Mouse (Mus musculus): Measurements from ENCODE around the gene Qtrt2. TPM values are rescaled to one million over a fixed set of nuclear protein-coding genes. Genes with fewer than 3 reads are reported as not detected.

Qtrt2 gene
- polyA plus RNA-seq, 1 experiment from 2014 or later = 29.6 TPM

GRCm38 (mm10) chr16:43951591-43951990 lies 25.0 kb upstream of the Qtrt2 start:
- no peak overlapping the region for H3K27ac ChIP-seq
- WGBS = 94% methylated on average over 4 of the region's 4 CpGs
- peaks cover 7% of the 10 kb centered on the region; the same call in 1 of the 2 replicates for H3K36me3 ChIP-seq (ENCODE audit: poor library complexity, severe bottlenecking)
- no peak overlapping the region for H3K4me2 ChIP-seq
- no peak for ATAC-seq
- no peaks in the 10 kb centered on the region for H3K27me3 ChIP-seq
- no peaks in the 10 kb centered on the region for H3K9me3 ChIP-seq (replicated peaks)
- no peak overlapping the region for H3K9ac ChIP-seq
- H3K4me3 ChIP-seq = no peak overlapping the region
- no peaks in the 10 kb centered on the region for H3K4me1 ChIP-seq

DNA sequence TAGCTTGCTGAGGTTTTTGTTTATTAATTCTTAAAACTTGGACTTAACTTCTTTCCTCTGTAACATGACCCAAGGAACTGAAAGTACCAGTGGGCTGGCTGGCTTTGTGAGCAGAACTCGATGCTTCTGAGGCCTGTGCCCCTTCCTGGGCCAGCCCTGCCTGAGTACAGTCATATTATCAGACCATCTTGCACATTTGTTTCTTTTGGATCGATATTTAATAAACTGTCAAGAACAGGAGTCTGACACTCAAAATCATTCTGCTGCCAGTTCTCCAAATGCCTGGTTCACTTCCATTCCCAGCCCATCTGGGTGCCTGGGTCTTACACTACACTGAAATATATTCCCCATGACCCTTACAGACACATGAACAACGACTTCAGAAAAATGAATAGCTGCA lies 19.3 kb upstream of the Qtrt2 start:
- Histone ChIP-seq H3K9ac (no peak overlapping the region), H3K27ac (no peak overlapping the region), H3K4me2 (no peak overlapping the region), H3K27me3 (no peaks in the 10 kb centered on the region), H3K9me3 (replicated peaks) (no peaks in the 10 kb centered on the region), H3K4me3 (no peak overlapping the region), H3K36me3 (ENCODE audit: poor library complexity, severe bottlenecking) (no peaks in the 10 kb centered on the region), H3K4me1 (no peaks in the 10 kb centered on the region)
- WGBS = 78% methylated on average over 3 of the region's 3 CpGs
- ATAC-seq = no peak

GRCm38 (mm10) chr16:43945351-43945750 lies 18.7 kb upstream of the Qtrt2 start:
- Histone ChIP-seq H3K4me2 (no peak overlapping the region), H3K27ac (no peak overlapping the region), H3K36me3 (ENCODE audit: poor library complexity, severe bottlenecking) (no peaks in the 10 kb centered on the region), H3K4me3 (no peak overlapping the region), H3K9ac (no peak overlapping the region), H3K27me3 (no peaks in the 10 kb centered on the region), H3K9me3 (replicated peaks) (no peaks in the 10 kb centered on the region), H3K4me1 (no peaks in the 10 kb centered on the region)
- 88% methylated on average over 3 of the region's 3 CpGs for WGBS
- no peak for ATAC-seq

DNA sequence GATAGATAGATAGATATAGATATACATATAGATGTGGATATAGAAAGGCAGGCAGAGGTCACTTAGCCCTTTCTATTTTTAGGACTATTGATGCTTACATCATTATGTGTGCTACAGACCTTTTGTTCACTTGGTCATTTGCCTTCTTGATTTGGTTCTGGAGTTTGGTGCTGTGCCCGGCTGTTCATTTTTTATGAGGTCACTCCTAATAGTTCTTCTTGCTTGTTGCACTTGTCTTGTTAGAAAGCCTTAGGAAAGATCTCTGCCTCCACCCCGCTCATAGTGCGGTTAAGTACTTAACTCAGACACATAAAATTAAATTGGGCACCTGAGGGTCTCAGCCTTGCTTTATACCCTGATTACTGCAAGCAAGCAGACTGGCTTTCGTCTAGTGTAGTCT lies 14.2 kb upstream of the Qtrt2 start:
- WGBS = 92% methylated on average over 4 of the region's 4 CpGs
- Histone ChIP-seq H3K36me3 (ENCODE audit: poor library complexity, severe bottlenecking) (no peaks in the 10 kb centered on the region), H3K9ac (no peak overlapping the region), H3K4me3 (no peak overlapping the region), H3K9me3 (replicated peaks) (no peaks in the 10 kb centered on the region), H3K4me2 (no peak overlapping the region), H3K4me1 (no peaks in the 10 kb centered on the region), H3K27me3 (no peaks in the 10 kb centered on the region), H3K27ac (no peak overlapping the region)
- ATAC-seq = no peak

GRCm38 (mm10) chr16:43935892-43936291 lies 9.3 kb upstream of the Qtrt2 start:
- H3K27ac ChIP-seq = no peak overlapping the region
- H3K9me3 ChIP-seq (replicated peaks) = no peaks in the 10 kb centered on the region
- H3K4me2 ChIP-seq = no peak overlapping the region
- 84% methylated on average over 3 of the region's 3 CpGs for WGBS
- no peaks in the 10 kb centered on the region for H3K27me3 ChIP-seq
- no peaks in the 10 kb centered on the region for H3K4me1 ChIP-seq
- ATAC-seq = no peak
- no peak overlapping the region for H3K9ac ChIP-seq
- no peaks in the 10 kb centered on the region for H3K36me3 ChIP-seq (ENCODE audit: poor library complexity, severe bottlenecking)
- H3K4me3 ChIP-seq = no peak overlapping the region

GRCm38 (mm10) chr16:43935367-43935766 lies 8.8 kb upstream of the Qtrt2 start:
- Histone ChIP-seq H3K9me3 (replicated peaks) (no peaks in the 10 kb centered on the region), H3K27ac (no peak overlapping the region), H3K4me1 (no peaks in the 10 kb centered on the region), H3K4me2 (no peak overlapping the region), H3K36me3 (ENCODE audit: poor library complexity, severe bottlenecking) (no peaks in the 10 kb centered on the region), H3K4me3 (no peak overlapping the region), H3K27me3 (no peaks in the 10 kb centered on the region), H3K9ac (no peak overlapping the region)
- no peak for ATAC-seq
- WGBS = 56% methylated on average over 3 of the region's 3 CpGs

- Histone ChIP-seq H3K9ac (no peak overlapping the region), H3K9me3 (replicated peaks) (no peaks in the 10 kb centered on the region), H3K27me3 (no peaks in the 10 kb centered on the region), H3K4me3 (no peak overlapping the region), H3K27ac (no peak overlapping the region), H3K36me3 (ENCODE audit: poor library complexity, severe bottlenecking) (no peaks in the 10 kb centered on the region), H3K4me2 (no peak overlapping the region), H3K4me1 (no peaks in the 10 kb centered on the region)
- ATAC-seq = no peak
- 93% methylated on average over 8 of the region's 8 CpGs for WGBS
Observed at GRCm38 (mm10) chr16:43934856-43935255, 8.2 kb upstream of the Qtrt2 start.

GRCm38 (mm10) chr16:43933041-43933440 lies 6.4 kb upstream of the Qtrt2 start:
- H3K9ac ChIP-seq = no peak overlapping the region
- 92% methylated on average over 6 of the region's 6 CpGs for WGBS

GRCm38 (mm10) chr16:43932319-43932718 lies 5.7 kb upstream of the Qtrt2 start:
- H3K9ac ChIP-seq = no peak overlapping the region
- no peak overlapping the region for H3K4me2 ChIP-seq
- no peaks in the 10 kb centered on the region for H3K9me3 ChIP-seq (replicated peaks)
- 85% methylated on average over 7 of the region's 7 CpGs for WGBS
- no peaks in the 10 kb centered on the region for H3K36me3 ChIP-seq (ENCODE audit: poor library complexity, severe bottlenecking)
- ATAC-seq = no peak
- no peak overlapping the region for H3K27ac ChIP-seq
- no peaks in the 10 kb centered on the region for H3K27me3 ChIP-seq
- no peaks in the 10 kb centered on the region for H3K4me1 ChIP-seq
- no peak overlapping the region for H3K4me3 ChIP-seq

More at GRCm38 (mm10) chr16:43933041-43933440, 6.4 kb upstream of the Qtrt2 start:
- Histone ChIP-seq H3K27me3 (no peaks in the 10 kb centered on the region), H3K27ac (no peak overlapping the region), H3K4me3 (no peak overlapping the region), H3K4me2 (no peak overlapping the region), H3K4me1 (no peaks in the 10 kb centered on the region), H3K9me3 (replicated peaks) (no peaks in the 10 kb centered on the region), H3K36me3 (ENCODE audit: poor library complexity, severe bottlenecking) (no peaks in the 10 kb centered on the region)
- ATAC-seq = no peak

GRCm38 (mm10) chr16:43931502-43931901 lies 4.9 kb upstream of the Qtrt2 start:
- Histone ChIP-seq H3K27me3 (no peaks in the 10 kb centered on the region), H3K9me3 (replicated peaks) (no peaks in the 10 kb centered on the region), H3K4me2 (no peak overlapping the region), H3K9ac (no peak overlapping the region), H3K36me3 (ENCODE audit: poor library complexity, severe bottlenecking) (no peaks in the 10 kb centered on the region), H3K27ac (no peak overlapping the region), H3K4me3 (no peak overlapping the region), H3K4me1 (no peaks in the 10 kb centered on the region)
- ATAC-seq = no peak
- 71% methylated on average over 3 of the region's 3 CpGs for WGBS

DNA sequence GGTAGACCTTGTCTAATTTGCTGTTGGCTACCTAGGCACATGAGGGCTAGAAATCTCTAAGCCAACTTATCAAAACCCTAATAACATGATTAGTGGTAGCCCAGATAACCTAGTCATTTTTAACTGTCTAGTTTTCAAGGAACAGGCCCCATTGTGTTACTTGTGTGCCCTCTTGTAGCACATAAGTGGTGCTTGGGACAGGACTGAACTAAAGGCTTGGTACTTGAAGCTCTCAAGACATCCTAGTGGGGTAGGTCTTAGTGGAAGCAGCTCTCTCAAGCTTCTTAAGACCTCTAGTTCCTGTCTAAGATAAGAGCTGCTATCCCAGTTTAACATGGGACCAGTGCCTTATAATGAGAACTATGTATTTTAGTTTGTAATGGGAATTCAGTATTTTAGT lies 4.0 kb upstream of the Qtrt2 start:
- Histone ChIP-seq H3K4me3 (no peak overlapping the region), H3K9ac (no peak overlapping the region), H3K27me3 (no peaks in the 10 kb centered on the region), H3K4me2 (no peak overlapping the region), H3K36me3 (ENCODE audit: poor library complexity, severe bottlenecking) (no peaks in the 10 kb centered on the region), H3K9me3 (replicated peaks) (no peaks in the 10 kb centered on the region), H3K4me1 (no peaks in the 10 kb centered on the region), H3K27ac (no peak overlapping the region)
- no peak for ATAC-seq

GRCm38 (mm10) chr16:43925846-43926245 lies 763 bp downstream of the Qtrt2 start:
- Histone ChIP-seq H3K9ac (no peak overlapping the region), H3K27me3 (no peaks in the 10 kb centered on the region), H3K36me3 (ENCODE audit: poor library complexity, severe bottlenecking) (no peaks in the 10 kb centered on the region), H3K4me2 (no peak overlapping the region), H3K27ac (no peak overlapping the region), H3K4me3 (no peak overlapping the region), H3K4me1 (peaks cover 5% of the 10 kb centered on the region; the same call in 1 of the 2 replicates), H3K9me3 (replicated peaks) (no peaks in the 10 kb centered on the region)
- 91% methylated on average over 1 of the region's 1 CpGs for WGBS
- no peak for ATAC-seq

- Histone ChIP-seq H3K9ac (no peak overlapping the region), H3K4me2 (no peak overlapping the region), H3K27ac (no peak overlapping the region), H3K4me1 (peaks cover 5% of the 10 kb centered on the region; the same call in 1 of the 2 replicates), H3K27me3 (no peaks in the 10 kb centered on the region), H3K9me3 (replicated peaks) (no peaks in the 10 kb centered on the region), H3K36me3 (ENCODE audit: poor library complexity, severe bottlenecking) (no peaks in the 10 kb centered on the region), H3K4me3 (no peak overlapping the region)
- 57% methylated on average over 6 of the region's 6 CpGs for WGBS
- peak; percentile 72 for ATAC-seq
Observed at GRCm38 (mm10) chr16:43925001-43925558, 1.5 kb downstream of the Qtrt2 start.

All from forebrain, embryonic 13.5 days (tissue).